In the genomic region with DNA sequence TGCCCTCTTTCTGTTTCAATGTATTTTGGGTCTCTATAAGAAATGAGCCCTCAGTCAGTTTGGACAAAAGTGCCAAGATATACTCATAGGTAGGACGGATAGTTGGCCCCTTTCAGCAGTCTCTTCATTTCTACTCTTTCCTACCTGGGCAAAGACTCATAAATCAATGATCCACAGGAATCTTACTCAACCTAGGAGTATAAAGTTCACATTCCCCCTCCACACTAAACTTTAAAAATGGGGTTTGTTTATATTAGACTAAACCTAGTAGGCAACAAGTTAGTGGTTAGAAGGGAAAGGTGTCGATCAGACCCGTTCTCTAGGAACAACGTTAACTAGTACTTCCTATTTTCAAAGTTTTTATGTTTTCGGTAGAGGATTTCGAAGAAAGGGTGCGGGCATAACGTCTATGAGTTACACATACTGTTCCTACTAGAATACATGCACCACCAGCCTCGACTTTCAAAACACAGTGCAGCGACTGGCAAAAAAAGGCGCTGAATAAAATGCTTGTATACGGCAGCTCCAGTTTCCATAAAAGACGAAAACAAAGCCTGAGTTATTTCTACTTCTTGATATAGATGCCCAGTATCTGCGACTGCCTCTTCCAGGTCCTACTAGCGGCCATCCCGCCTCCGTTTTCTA, we compare ENCODE assay signal across 8 mouse cellular contexts. TPM values are rescaled to one million over a fixed set of nuclear protein-coding genes. Genes with fewer than 3 reads are reported as not detected.
A peak's percentile ranks its signal among the peaks of the same experiment; 100 is the strongest.
DNase-seq lines count a peak whose midpoint lies in the region; ATAC-seq lines count a peak whose summit lies in the region.

No protein-coding gene starts in this region.

- no peak for DNase-seq in kidney, adult 18-20 months
- peak; percentile 48 for DNase-seq in adipocyte (ENCODE audit: low spot score)
- no peak for DNase-seq in midbrain, embryonic 14.5 days
- DNase-seq in urinary bladder, postnatal 4 days (ENCODE audit: low spot score in 2 of 2): no peak
- no peak for DNase-seq in adrenal gland, postnatal 4 days (ENCODE audit: low spot score in 2 of 2)

- H3K27ac ChIP-seq in kidney, embryonic 15.5 days: peak overlapping the region; percentile 99
- H3K27ac ChIP-seq in hindbrain, embryonic 12.5 days: peak overlapping the region; percentile 96
- peak overlapping the region; percentile 89 for H3K27ac ChIP-seq in midbrain, embryonic 14.5 days (replicated peaks; ENCODE audit: low read depth, low read length)

- peaks cover 32% of the 10 kb centered on the region for H3K4me1 ChIP-seq in kidney, embryonic 15.5 days
- H3K4me1 ChIP-seq in hindbrain, embryonic 12.5 days: peaks cover 31% of the 10 kb centered on the region
- peaks cover 22% of the 10 kb centered on the region for H3K4me1 ChIP-seq in midbrain, embryonic 14.5 days (ENCODE audit: control insufficient read depth, insufficient read depth, low read length)

- peak overlapping the region; percentile 88 for H3K9ac ChIP-seq in kidney, embryonic 15.5 days
- peak overlapping the region; percentile 89 for H3K9ac ChIP-seq in hindbrain, embryonic 12.5 days
- peak overlapping the region; percentile 73 for H3K9ac ChIP-seq in midbrain, embryonic 14.5 days (replicated peaks; ENCODE audit: low read length)

- peak overlapping the region; percentile 76 for H3K4me2 ChIP-seq in kidney, embryonic 15.5 days
- peak overlapping the region; percentile 79 for H3K4me2 ChIP-seq in hindbrain, embryonic 12.5 days (replicated peaks)
- H3K4me2 ChIP-seq in midbrain, embryonic 14.5 days (ENCODE audit: low read length): peak overlapping the region; percentile 83

- no peaks in the 10 kb centered on the region for H3K9me3 ChIP-seq in kidney, embryonic 15.5 days (replicated peaks)
- H3K9me3 ChIP-seq in hindbrain, embryonic 12.5 days (replicated peaks): no peaks in the 10 kb centered on the region
- H3K9me3 ChIP-seq in midbrain, embryonic 14.5 days (ENCODE audit: control insufficient read depth, low read length): no peaks in the 10 kb centered on the region

- ATAC-seq in kidney, embryonic 15.5 days (replicated peaks; ENCODE audit: low FRiP score): no peak
- ATAC-seq in hindbrain, embryonic 12.5 days (ENCODE audit: low FRiP score): no peak
- no peak for ATAC-seq in midbrain, embryonic 14.5 days (ENCODE audit: low FRiP score, low TSS enrichment)
- no peak for ATAC-seq in megakaryocyte progenitor cell, adult 5-6 weeks (replicated peaks; ENCODE audit: poor library complexity)

- WGBS in kidney, embryonic 15.5 days: under 1% methylated on average over 17 of the region's 17 CpGs
- under 1% methylated on average over 17 of the region's 17 CpGs for WGBS in hindbrain, embryonic 12.5 days
- 2% methylated on average over 17 of the region's 17 CpGs for WGBS in midbrain, embryonic 14.5 days

- H3K36me3 ChIP-seq in kidney, embryonic 15.5 days: peaks cover 17% of the 10 kb centered on the region; the same call in 1 of the 2 replicates
- H3K36me3 ChIP-seq in hindbrain, embryonic 12.5 days: peaks cover 3% of the 10 kb centered on the region; the same call in 1 of the 2 replicates
- peaks cover 6% of the 10 kb centered on the region; the same call in 1 of the 2 replicates for H3K36me3 ChIP-seq in midbrain, embryonic 14.5 days (ENCODE audit: control insufficient read depth, insufficient read depth, low read length)

- no peaks in the 10 kb centered on the region for H3K27me3 ChIP-seq in kidney, embryonic 15.5 days
- no peaks in the 10 kb centered on the region for H3K27me3 ChIP-seq in hindbrain, embryonic 12.5 days
- H3K27me3 ChIP-seq in midbrain, embryonic 14.5 days (ENCODE audit: control insufficient read depth, insufficient read depth, low read length): no peaks in the 10 kb centered on the region

- H3K4me3 ChIP-seq in kidney, embryonic 15.5 days (replicated peaks): peak overlapping the region; percentile 86
- peak overlapping the region; percentile 82 for H3K4me3 ChIP-seq in hindbrain, embryonic 12.5 days
- H3K4me3 ChIP-seq in midbrain, embryonic 14.5 days (replicated peaks; ENCODE audit: low read depth, low read length): peak overlapping the region; percentile 63

RNA-seq across cellular contexts. Expression of gene Pdia4, which starts 0.8 kb away (rescaled TPM):
- 353 TPM in 2 replicates for polyA plus RNA-seq in kidney, embryonic 15.5 days (2015; fragmentation: Nextera tagmentation; extraction: Ambion mirVana)
- polyA plus RNA-seq in hindbrain, embryonic 12.5 days (2016; fragmentation: Nextera tagmentation; extraction: Ambion mirVana): 236 and 258 TPM in 2 replicates
- 107 and 148 TPM in 2 replicates for polyA plus RNA-seq in midbrain, embryonic 14.5 days (2014; fragmentation: Nextera tagmentation; extraction: Ambion mirVana)
- 100 to 1,000 TPM; 115 to 130 TPM for total RNA-seq in adrenal gland, postnatal 4 days (2021)
- 158 and 161 TPM in 2 replicates for total RNA-seq in megakaryocyte progenitor cell, adult 5-6 weeks (2015)
- 480 and 490 TPM in 2 replicates for total RNA-seq in megakaryocyte progenitor cell, adult 5-6 weeks (2017)

RNA-seq across cellular contexts. Expression of gene Zfp786, which starts 18.3 kb away (rescaled TPM):
- polyA plus RNA-seq in kidney, embryonic 15.5 days (2015; fragmentation: Nextera tagmentation; extraction: Ambion mirVana): 3.7 and 4.1 TPM in 2 replicates
- polyA plus RNA-seq in hindbrain, embryonic 12.5 days (2016; fragmentation: Nextera tagmentation; extraction: Ambion mirVana): 12.1 and 12.7 TPM in 2 replicates
- polyA plus RNA-seq in midbrain, embryonic 14.5 days (2014; fragmentation: Nextera tagmentation; extraction: Ambion mirVana): 15.0 and 16.0 TPM in 2 replicates
- total RNA-seq in adrenal gland, postnatal 4 days (2021): 1 to 10 TPM; 2.1 to 2.7 TPM
- 0.81 and 1.5 TPM in 2 replicates for total RNA-seq in megakaryocyte progenitor cell, adult 5-6 weeks (2015)
- 2.3 and 2.7 TPM in 2 replicates for total RNA-seq in megakaryocyte progenitor cell, adult 5-6 weeks (2017)

RNA-seq across cellular contexts. Expression of gene Zfp398, which starts 23.1 kb away (rescaled TPM):
- polyA plus RNA-seq in kidney, embryonic 15.5 days (2015; fragmentation: Nextera tagmentation; extraction: Ambion mirVana): 9.5 and 10.1 TPM in 2 replicates
- polyA plus RNA-seq in hindbrain, embryonic 12.5 days (2016; fragmentation: Nextera tagmentation; extraction: Ambion mirVana): 14.0 and 15.1 TPM in 2 replicates
- 18.7 and 20.4 TPM in 2 replicates for polyA plus RNA-seq in midbrain, embryonic 14.5 days (2014; fragmentation: Nextera tagmentation; extraction: Ambion mirVana)
- 10 to 100 TPM; 16.7 to 18.0 TPM for total RNA-seq in adrenal gland, postnatal 4 days (2021)
- total RNA-seq in megakaryocyte progenitor cell, adult 5-6 weeks (2015): 18.2 and 24.0 TPM in 2 replicates
- 13.7 and 18.3 TPM in 2 replicates for total RNA-seq in megakaryocyte progenitor cell, adult 5-6 weeks (2017)
